Mouse (Mus musculus) heart, postnatal 0 days (tissue): ENCODE results near the gene Fam129a. TPM values are rescaled to one million over a fixed set of nuclear protein-coding genes. Genes with fewer than 3 reads are reported as not detected.

Source experiments
- ATAC-seq: fragments of 200-750 bp; cut with Nextera tagmentation; 2 replicates; pipeline ENCODE4 v1.8.0; 2017; ENCODE audit warnings: low read depth, moderate number of reproducible peaks, moderate library complexity; ENCODE audit not compliant: insufficient read depth
- DNase-seq: peaks from one replicate; pipeline ENCODE4 v3.0.0-alpha.2; 2016; ENCODE audit warnings: low spot score
- H3K27ac ChIP-seq: fragments of 300-500 bp; sonication (generic); 2 replicates; pipeline ENCODE4 v1.5.1; 2014; ENCODE audit warnings: low read depth, mild to moderate bottlenecking
- H3K27me3 ChIP-seq: fragments of 300-500 bp; sonication (generic); 2 replicates; pipeline ENCODE4 v1.6.1; 2014; ENCODE audit warnings: low read length, mixed read lengths; ENCODE audit not compliant: control insufficient read depth, insufficient read depth
- H3K36me3 ChIP-seq: fragments of 300-500 bp; sonication (generic); replicated peaks from 2 replicates; pipeline ENCODE4 v1.6.1; 2014; ENCODE audit warnings: low read length, mixed read lengths; ENCODE audit not compliant: control insufficient read depth, insufficient read depth
- H3K4me1 ChIP-seq: fragments of 300-500 bp; sonication (generic); 2 replicates; pipeline ENCODE4 v1.6.1; 2014; ENCODE audit warnings: antibody characterized with exemption; ENCODE audit not compliant: control insufficient read depth, insufficient read depth
- H3K4me2 ChIP-seq: fragments of 300-500 bp; sonication (generic); 2 replicates; pipeline ENCODE4 v1.6.1; 2014; ENCODE audit warnings: low read depth, mild to moderate bottlenecking, low read length, moderate library complexity
- H3K4me3 ChIP-seq: fragments of 300-500 bp; sonication (generic); 2 replicates; pipeline ENCODE4 v1.5.1; 2014; ENCODE audit warnings: low read depth, low read length
- H3K9ac ChIP-seq: fragments of 300-500 bp; sonication (generic); replicated peaks from 2 replicates; pipeline ENCODE4 v1.6.1; 2014; ENCODE audit warnings: low read depth, low read length, mixed read lengths
- H3K9me3 ChIP-seq: fragments of 300-500 bp; sonication (generic); replicated peaks from 2 replicates; pipeline ENCODE4 v1.6.1; 2016; ENCODE audit warnings: low read length; ENCODE audit not compliant: control insufficient read depth
- CTCF ChIP-seq: IDR thresholded peaks from 2 replicates; pipeline ENCODE4 v1.5.1; 2016; ENCODE audit warnings: antibody characterized with exemption, control low read depth, low read depth
- EP300 ChIP-seq: IDR thresholded peaks from 2 replicates; pipeline ENCODE4 v1.6.1; 2016; ENCODE audit warnings: antibody characterized with exemption, low read depth
- WGBS: fragments of 180-500 bp; shearing (Covaris S2); extraction: QIAGEN DNeasy Blood & Tissue Kit; methylation state at CpG from one replicate; pipeline ENCODE4 v1.1.7; 2014; 5-methylcytosine and 5-hydroxymethylcytosine counted together
- polyA plus RNA-seq: library from polyadenylated mRNA; unstranded; fragments of >200 nt; fragmentation: Nextera tagmentation; extraction: Ambion mirVana; gene quantifications from 2 replicates; pipeline ENCODE4 v1.2.1, GENCODE M21; 2015
- total RNA-seq: library from RNA; depleted of rRNA; stranded (reverse); fragments of >200 nt; gene quantifications from 2 replicates; pipeline ENCODE4 v1.2.3, GENCODE M21; 2014; ENCODE audit warnings: low replicate concordance

The Fam129a gene
- total and polyA plus RNA-seq, 2 experiments from 2014 or later: 14.1 to 64.3 TPM

DNA sequence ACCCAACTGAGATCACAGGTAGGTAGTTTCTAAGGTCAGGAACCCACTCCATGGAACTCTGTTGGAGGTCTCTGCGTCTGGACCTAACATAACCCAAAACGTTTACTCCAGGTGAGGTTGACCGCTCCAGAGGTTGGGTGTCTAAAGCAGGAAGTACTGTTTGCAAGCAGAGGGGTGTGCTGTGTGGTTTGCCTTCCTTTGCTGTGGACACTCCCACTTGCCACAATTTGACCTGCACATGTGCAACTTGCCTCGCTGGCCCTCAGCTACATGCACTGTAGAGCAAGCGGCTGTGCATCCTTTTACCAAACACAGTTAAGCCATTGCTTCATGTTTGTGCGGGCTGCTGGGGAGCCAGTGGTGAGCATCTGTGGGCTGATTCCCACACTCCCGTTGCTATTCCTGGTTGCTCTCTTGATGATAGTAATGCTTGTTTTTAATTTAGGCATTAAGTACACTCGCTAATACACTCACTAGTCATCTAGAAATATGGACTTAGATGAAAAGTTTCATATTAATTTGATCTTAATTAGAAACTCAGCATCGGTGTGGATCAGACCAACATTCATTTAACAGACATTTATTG is 99.1 kb downstream of the Fam129a start:
- Histone ChIP-seq H3K4me3 (no peak overlapping the region), H3K27ac (no peak overlapping the region), H3K4me1 (peaks cover 8% of the 10 kb centered on the region), H3K9ac (no peak overlapping the region), H3K36me3 (no peaks in the 10 kb centered on the region), H3K27me3 (no peaks in the 10 kb centered on the region), H3K4me2 (no peak overlapping the region), H3K9me3 (no peaks in the 10 kb centered on the region)
- DNase-seq (no peak), ATAC-seq (no peak)
- TF ChIP-seq EP300 (no peak), CTCF (no peak)
- WGBS: 73% methylated on average over 9 of the region's 9 CpGs

DNA sequence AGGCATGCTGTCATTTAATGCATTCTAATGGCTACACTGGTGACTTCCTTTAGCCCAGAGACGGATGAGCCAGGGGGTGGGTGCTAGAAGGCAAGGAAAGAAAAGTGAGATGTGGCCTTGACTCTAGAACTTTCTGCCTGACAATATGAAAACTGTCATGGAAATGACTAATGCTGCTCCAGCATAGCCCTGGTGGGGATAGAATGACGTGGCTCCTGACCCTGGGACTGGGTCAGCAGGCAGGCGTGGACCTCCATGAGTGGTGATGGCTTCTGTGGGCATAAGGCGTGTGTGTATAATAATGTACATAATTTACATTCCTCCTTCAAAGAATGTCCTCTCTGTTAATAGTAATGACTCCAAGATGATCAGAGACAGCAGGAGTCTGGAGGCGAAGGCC is 104.7 kb downstream of the Fam129a start:
- ATAC-seq (no peak), DNase-seq (no peak)
- no peaks in the 10 kb centered on the region for H3K36me3 ChIP-seq
- no peaks in the 10 kb centered on the region for H3K9me3 ChIP-seq
- no peak overlapping the region for H3K4me3 ChIP-seq
- H3K27ac ChIP-seq: peak overlapping the region; percentile 92
- no peak overlapping the region for H3K9ac ChIP-seq
- WGBS: 73% methylated on average over 5 of the region's 5 CpGs
- H3K4me1 ChIP-seq: peaks cover 23% of the 10 kb centered on the region
- no peak overlapping the region for H3K4me2 ChIP-seq
- no peak for TF ChIP-seq EP300
- no peak for TF ChIP-seq CTCF
- H3K27me3 ChIP-seq: no peaks in the 10 kb centered on the region

DNA sequence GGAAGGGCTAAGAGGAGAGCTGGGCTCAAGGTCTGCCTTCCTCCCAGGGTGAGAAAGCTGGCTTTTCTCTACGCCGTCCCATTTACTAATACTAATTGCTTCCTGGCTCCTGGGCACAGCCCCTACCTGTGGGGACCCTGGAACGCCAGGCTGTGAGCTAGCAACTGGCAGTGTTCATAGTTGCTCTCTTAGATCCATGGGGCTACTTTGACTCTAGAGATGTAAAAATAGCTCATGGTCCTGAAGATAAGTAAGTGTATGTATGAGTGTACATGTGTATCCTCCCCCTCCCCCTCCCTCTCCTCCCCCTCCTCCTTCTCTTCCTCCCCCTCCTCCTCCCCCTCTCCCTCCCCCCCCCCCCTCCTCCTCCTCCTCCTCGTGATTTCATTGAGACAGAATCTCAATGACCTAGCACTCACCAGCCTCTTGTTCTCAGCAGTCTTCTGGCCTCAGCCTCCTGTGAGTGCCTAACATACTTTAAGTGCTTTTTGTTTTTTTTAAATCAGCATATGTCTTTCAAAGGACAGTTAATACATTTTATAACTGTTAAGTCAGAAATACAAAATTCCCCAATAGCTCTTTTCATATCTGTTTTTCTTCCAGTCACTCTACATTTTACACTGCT is 106.3 kb downstream of the Fam129a start:
- TF ChIP-seq CTCF (no peak), EP300 (no peak; the same call in 1 of the 2 replicates)
- H3K27me3 ChIP-seq: no peaks in the 10 kb centered on the region
- DNase-seq (peak; percentile 66), ATAC-seq (peak; percentile 84)
- H3K36me3 ChIP-seq: no peaks in the 10 kb centered on the region
- no peaks in the 10 kb centered on the region for H3K9me3 ChIP-seq
- H3K4me3 ChIP-seq: peak overlapping the region; percentile 14; the same call in 1 of the 2 replicates
- peaks cover 21% of the 10 kb centered on the region for H3K4me1 ChIP-seq
- WGBS: 34% methylated on average over 3 of the region's 4 CpGs
- peak overlapping the region; percentile 92 for H3K27ac ChIP-seq
- peak overlapping the region; percentile 47 for H3K4me2 ChIP-seq
- H3K9ac ChIP-seq: peak overlapping the region; percentile 15

DNA sequence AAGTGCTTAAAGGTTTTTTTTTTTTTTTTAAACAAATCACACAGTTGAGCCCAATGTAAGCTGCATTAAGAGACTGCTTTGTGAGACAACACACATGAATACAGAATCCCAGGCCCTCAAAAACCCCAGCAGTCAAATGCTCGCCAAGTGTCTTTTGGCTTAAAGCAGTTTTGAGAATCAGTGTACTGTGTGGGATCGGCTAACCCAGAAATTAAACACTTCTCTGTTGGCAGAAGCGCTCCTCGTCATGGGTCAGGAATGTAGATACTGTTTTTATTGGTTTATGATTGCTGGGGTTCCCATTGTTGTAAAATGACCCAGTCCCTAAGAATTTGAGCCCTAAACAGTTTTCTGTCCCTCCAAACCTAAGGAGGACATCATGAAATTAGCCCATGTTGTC is 107.0 kb downstream of the Fam129a start:
- no peaks in the 10 kb centered on the region for H3K27me3 ChIP-seq
- no peak overlapping the region for H3K4me2 ChIP-seq
- peaks cover 21% of the 10 kb centered on the region for H3K4me1 ChIP-seq
- H3K4me3 ChIP-seq: no peak overlapping the region
- H3K9me3 ChIP-seq: no peaks in the 10 kb centered on the region
- ATAC-seq (no peak), DNase-seq (no peak)
- TF ChIP-seq CTCF: no peak
- TF ChIP-seq EP300: no peak
- H3K9ac ChIP-seq: no peak overlapping the region
- no peaks in the 10 kb centered on the region for H3K36me3 ChIP-seq
- 48% methylated on average over 4 of the region's 4 CpGs for WGBS
- peak overlapping the region; percentile 92 for H3K27ac ChIP-seq

DNA sequence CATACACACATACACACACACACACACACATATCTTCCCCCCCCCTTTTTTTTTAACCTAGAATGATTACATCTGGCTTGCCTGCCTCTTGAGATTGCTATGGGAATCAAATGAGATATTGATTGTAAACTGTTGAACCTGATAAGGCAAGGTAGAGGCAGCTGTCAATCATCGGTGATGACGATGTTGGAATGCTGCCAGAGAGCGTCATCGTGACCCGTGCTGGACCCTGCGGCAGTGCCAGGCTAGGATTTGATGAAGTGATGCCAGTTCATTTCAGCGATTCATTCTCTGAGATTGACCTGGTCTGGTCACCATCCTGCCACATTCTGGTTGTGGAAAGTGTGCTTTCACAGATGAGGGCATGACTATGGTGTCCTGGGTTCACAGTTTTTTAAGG is 108.2 kb downstream of the Fam129a start:
- H3K27ac ChIP-seq: no peak overlapping the region
- 74% methylated on average over 7 of the region's 7 CpGs for WGBS
- H3K4me2 ChIP-seq: no peak overlapping the region
- no peak overlapping the region for H3K9ac ChIP-seq
- TF ChIP-seq EP300 (no peak), CTCF (no peak)
- H3K9me3 ChIP-seq: no peaks in the 10 kb centered on the region
- DNase-seq: no peak
- no peaks in the 10 kb centered on the region for H3K36me3 ChIP-seq
- ATAC-seq: no peak
- no peak overlapping the region for H3K4me3 ChIP-seq
- H3K27me3 ChIP-seq: no peaks in the 10 kb centered on the region
- H3K4me1 ChIP-seq: peaks cover 21% of the 10 kb centered on the region
